Mouse (Mus musculus) neural tube, embryonic 14.5 days (tissue): ENCODE measurements around the gene Arpc3. TPM values are rescaled to one million over a fixed set of nuclear protein-coding genes. Genes with fewer than 3 reads are reported as not detected.

Experiments
- polyA plus RNA-seq: library from polyadenylated mRNA; unstranded; fragments of >200 nt; fragmentation: Nextera tagmentation; extraction: Ambion mirVana; gene quantifications from 2 replicates; pipeline ENCODE4 v1.2.1, GENCODE M21; 2014

The Arpc3 gene
- polyA plus RNA-seq, 1 experiment from 2014 or later, result 46.6 TPM

Other genes with a start within 250 kb of the Arpc3 start
- 198 and 202 TPM in 2 replicates for gene Ppp1cc, start 233.6 kb upstream of the Arpc3 start, polyA plus RNA-seq
- 0.72 and 0.84 TPM in 2 replicates for gene Hvcn1, start 185.1 kb upstream of the Arpc3 start, polyA plus RNA-seq
- 5.5 and 7.1 TPM in 2 replicates for gene Tctn1, start 127.4 kb upstream of the Arpc3 start, polyA plus RNA-seq
- 9.2 and 9.9 TPM in 2 replicates for gene Pptc7, start 107.5 kb upstream of the Arpc3 start, polyA plus RNA-seq
- gene Rad9b, start 37.6 kb upstream of the Arpc3 start, polyA plus RNA-seq, result 20.2 and 24.7 TPM in 2 replicates
- gene Vps29, start 37.5 kb upstream of the Arpc3 start, polyA plus RNA-seq, result 325 and 347 TPM in 2 replicates
- gene Gpn3, start 20.0 kb upstream of the Arpc3 start, polyA plus RNA-seq, result 44.7 and 48.2 TPM in 2 replicates
- gene Fam216a, start 19.5 kb upstream of the Arpc3 start, polyA plus RNA-seq, result 146 and 158 TPM in 2 replicates
- gene Anapc7, start 29.8 kb downstream of the Arpc3 start, polyA plus RNA-seq, result 30.1 and 33.4 TPM in 2 replicates
- 76.3 and 78.4 TPM in 2 replicates for gene Atp2a2, start 110.3 kb downstream of the Arpc3 start, polyA plus RNA-seq
- gene Ift81, start 222.6 kb downstream of the Arpc3 start, polyA plus RNA-seq, result 55.4 and 68.6 TPM in 2 replicates